Mouse (Mus musculus) cerebellum, postnatal 10 days (tissue): Measurements from ENCODE around the gene Gmeb2.

Experiments
- DNase-seq, 2 experiments: peaks; one replicate each; pipeline ENCODE4 v3.0.0; 2021; ENCODE audit warnings: mixed read lengths in 2 of 2

The Gmeb2 gene

GRCm38 (mm10) chr2:181273829-181274228, 14.0 kb downstream of the Gmeb2 start:
- no peak for DNase-seq

DNA sequence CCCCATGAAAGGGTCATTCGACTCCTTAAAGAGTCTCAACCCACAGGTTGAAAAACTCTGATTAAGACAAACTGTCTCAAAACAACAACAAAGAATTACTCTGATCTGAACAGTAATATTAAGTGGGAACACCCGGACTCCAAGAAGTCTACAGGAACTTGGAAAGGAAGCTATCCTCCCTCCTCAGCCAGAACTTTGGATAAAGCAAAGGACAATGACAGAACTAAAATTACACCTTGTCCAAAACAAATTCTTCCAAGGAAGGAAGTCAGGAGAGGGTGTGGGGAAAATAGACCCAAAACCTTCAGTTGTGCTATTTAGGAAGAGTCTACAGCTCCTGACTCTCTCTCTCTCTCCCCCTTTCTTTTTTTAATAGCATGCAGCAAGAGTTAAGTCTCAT, 15.7 kb downstream of the Gmeb2 start:
- no peak for DNase-seq

DNA sequence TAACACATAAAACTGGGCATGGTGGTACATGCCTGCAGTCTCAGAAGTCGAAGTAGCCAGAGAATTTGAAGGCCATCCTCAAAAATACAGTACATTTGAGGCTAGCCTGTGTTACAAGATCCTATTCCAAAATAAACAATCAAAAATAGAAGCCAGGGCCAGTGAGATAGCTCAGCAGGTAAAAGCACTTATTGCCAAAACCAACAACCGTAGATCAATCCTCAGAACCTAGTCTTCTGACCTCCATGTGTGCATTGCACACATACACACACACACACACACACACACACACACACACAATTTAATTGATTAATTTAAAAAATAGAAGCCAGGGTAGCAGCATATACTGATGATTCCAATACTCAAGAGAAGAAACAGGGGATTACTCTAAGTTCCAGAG, 21.0 kb downstream of the Gmeb2 start:
- no peak for DNase-seq

DNA sequence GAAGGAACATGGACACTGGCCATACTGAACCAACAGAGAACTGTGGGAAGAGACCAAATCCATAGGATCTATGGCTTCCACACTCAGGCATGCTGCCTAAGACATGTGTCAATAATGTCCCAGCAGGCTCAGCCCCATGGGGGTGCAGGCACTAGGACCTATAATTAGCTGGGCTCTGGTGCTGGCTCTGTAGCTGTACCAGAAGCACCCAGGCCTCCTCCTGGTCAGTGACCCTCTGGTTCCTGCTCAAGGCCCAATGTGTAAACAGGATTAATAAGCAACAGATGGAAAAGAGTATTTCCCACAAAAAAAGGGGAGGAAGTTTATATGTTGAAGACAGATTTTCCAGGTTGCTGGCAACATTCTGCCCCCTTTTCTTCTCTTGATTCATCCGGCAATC, 34.6 kb downstream of the Gmeb2 start:
- no peak for DNase-seq

- no peak for DNase-seq
Observed at GRCm38 (mm10) chr2:181251841-181252240, 36.0 kb downstream of the Gmeb2 start.

DNA sequence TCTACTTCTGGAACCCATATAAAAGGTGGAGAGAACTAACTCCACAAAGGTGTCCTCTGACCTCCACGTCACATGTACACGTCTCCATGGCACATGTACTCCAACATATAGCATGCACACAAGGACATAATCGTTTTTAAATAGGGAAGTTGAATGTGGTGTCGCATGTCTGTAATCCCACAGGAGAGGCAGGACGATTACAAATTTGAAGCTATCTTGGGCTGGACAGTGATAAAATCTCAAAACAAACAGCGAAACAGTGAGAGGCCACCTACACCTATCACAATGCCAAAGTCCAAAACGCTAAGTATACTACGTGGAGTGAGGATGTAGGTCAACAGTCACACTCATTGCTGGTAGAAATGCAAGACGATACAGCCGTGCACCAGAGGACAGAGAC, 38.6 kb downstream of the Gmeb2 start:
- DNase-seq = no peak

- DNase-seq = no peak
Observed at GRCm38 (mm10) chr2:181245031-181245430, 42.8 kb downstream of the Gmeb2 start.

DNA sequence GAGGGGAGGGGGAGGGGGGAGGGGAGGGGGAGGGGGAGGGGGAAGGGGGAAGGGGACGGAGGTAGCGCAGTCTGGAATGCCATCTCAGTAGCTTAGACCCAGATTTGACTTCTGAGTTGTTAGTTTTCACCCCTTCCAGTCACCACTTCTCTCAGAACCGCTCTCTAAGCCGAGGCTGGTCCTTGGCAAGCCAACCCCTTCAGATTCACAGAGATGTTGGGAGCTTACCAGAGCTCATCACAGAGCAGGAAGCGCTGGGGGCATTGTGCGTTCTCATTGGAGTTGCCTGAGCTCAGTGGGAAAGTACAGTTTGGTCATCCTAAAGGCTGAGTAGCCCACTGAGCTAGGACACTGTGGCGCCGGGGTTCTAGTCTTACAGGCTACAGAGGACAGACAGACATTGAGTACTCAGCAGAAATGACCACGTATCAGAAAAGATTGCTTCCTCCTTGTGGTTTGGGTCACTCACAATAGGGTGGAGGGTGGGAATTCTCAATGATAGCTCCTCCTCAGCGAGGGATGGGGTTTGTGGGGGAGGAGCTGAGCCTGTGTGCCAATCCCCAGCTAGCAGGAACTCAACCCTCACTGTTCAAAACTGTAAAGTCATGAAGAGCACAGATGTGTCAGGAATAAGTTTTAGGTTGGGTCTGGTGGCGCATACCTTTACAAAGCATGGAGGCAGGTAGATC, 44.0 kb downstream of the Gmeb2 start:
- DNase-seq = no peak

GRCm38 (mm10) chr2:181242314-181242665, 45.5 kb downstream of the Gmeb2 start:
- no peak for DNase-seq

DNA sequence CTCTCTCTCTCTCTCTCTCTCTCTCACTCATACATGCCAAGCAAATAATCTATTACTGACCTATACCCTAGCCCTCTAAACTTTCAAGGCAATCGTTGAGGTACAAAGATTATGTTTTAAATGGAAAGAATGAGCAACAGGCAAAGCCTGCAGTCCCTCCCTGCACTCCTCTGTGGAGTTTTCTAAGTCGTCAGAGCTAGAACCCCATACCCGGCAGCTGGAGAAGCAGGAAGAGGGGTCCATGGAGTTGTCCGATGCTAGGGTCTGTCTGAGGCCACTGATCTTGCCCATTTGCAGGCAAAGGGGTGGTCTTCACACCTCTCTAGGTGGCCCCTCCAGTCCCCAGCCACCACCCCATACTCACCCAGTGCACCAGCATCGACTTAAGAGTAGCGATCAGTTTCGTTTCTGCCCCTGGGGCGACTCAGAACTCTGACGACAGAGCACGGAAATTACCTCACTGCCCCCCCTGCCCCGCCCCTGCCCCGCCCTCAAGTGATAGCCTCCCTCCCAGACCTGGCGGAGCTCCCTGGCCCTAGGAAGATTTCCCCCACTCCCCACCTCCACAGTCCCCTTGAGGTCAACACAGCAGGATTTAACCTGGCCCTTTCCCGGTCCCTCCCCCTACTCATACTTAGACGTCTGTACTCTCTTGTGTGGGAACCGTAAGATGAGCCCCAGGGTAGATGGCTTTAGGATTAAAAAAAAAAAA, 46.1 kb downstream of the Gmeb2 start, which contains the start of gene Helz2:
Gene Helz2 (minus strand): TSS at position 426 of the 712 bp plus-strand sequence.
- no peak for DNase-seq

DNA sequence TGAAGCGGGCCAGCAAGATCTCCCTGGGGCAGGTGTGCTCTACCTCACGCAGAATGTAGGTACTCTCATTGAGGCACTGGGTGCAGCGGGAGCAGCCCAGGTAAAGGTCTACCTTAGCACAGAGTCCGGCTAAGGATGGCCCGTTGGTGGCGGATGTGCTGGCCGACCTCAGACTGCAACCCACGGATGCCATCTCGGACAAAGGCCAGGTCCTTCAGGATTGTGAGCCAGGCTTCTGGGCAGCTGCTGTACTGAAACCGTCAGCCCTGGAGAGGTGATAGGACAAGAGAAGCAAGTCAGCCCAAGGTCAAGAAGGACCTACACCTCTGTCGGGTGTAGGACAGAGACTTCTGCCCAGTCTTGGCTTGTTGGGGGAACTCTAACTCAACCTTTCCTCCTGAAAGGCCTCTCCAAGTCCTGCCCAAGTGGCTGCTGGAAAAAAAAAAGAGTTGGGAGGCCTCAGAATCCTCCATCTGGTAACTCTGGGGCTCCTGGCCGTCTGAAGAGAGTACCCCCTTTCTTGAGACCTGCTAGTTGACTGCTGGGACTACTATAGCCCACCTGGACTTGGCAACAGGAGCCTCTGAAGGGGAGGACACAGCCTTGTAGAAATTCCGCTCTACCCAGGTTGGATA, 46.9 kb downstream of the Gmeb2 start:
- DNase-seq = no peak

GRCm38 (mm10) chr2:181239261-181239660, 48.6 kb downstream of the Gmeb2 start:
- DNase-seq = no peak

GRCm38 (mm10) chr2:181238861-181239260, 49.0 kb downstream of the Gmeb2 start:
- no peak for DNase-seq

DNA sequence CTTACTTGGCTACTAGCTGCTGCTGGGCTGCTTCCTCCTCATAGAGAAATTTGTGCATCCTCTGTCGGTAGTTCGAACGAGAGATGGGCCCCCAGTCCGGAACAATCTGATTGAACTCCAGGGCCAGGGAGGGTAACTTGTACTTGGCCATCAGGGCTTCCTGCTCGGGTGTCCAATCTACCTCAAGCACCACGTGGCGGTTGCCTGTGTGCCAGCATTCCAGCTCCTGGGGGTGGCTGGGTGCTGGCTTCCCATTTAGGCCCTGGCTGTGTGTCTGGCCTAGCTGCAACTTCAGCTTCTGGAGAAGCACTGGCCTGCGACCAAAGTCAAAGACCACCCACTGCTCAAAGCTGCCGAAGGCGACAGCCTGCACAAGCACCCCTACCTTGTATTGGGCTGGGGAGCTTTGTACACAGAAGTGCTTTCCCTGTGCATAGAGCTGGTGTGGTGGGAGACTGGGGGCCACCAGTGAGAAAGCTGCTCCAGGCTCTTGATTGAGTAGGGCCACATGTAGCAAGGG, 49.7 kb downstream of the Gmeb2 start:
- peak; percentile 86 to 90 for DNase-seq

DNA sequence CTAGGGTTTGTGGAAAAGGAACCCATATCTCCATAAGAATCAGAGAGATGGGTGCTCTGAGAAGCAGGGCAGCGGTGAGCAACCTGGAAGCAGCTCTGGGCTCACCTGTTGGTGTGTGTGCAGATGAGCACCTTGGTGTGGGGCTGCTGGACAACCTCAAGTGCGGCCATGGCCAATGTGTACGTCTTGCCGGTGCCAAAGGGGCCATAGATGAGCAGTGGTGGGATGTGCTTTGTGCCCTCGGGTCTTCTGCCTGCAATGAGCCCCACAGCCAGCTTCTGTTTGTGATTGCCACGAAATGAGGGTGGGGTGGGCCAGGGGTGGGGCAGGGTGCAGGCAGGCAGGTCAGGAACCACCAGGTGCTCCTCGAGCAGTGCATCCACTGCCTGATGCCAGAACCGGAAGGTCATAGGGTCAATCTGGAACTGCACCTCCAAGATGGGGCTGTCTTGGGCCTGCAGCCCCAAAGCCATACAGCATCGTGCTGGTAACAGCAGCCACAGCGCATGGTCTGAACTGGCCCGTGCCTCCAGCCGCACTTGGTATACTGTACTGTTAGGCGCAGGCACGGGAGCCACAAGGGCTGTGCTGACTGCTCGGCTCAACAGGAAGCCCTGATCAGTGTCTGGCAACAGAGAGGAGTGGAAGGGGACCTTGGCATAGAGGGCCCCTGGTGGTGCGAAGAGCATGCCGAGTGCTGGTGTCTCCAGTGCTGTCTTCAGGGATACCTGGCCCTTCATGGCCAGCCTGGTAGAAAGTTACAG, 50.4 kb downstream of the Gmeb2 start:
- no peak for DNase-seq

GRCm38 (mm10) chr2:181235681-181236566, 51.9 kb downstream of the Gmeb2 start:
- DNase-seq = no peak

- no peak for DNase-seq
Observed at GRCm38 (mm10) chr2:181234680-181235079, 53.2 kb downstream of the Gmeb2 start.

GRCm38 (mm10) chr2:181233443-181233842, 54.4 kb downstream of the Gmeb2 start:
- DNase-seq = peak in 1 of 2 experiments; percentile 30

DNA sequence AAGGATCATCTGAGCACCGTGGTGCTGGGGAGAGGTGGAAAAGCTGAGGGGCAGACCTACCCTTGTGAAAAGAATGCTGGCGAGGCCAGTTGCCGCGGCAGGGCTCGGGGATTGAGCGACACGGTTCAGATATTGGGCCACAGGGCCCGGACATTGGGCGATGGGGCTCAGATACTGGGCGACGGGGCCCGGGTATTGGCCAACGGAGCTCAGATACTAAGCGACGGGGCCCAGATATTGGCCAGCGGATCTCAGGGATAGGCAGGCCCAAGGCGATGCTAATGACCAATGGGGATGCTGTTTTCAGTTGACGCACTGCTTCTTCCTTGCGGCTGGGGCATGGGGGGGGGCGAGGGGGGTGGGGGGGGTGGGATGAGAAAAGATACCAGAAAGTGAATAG, 56.7 kb downstream of the Gmeb2 start:
- peak; percentile 47 to 54 for DNase-seq

DNA sequence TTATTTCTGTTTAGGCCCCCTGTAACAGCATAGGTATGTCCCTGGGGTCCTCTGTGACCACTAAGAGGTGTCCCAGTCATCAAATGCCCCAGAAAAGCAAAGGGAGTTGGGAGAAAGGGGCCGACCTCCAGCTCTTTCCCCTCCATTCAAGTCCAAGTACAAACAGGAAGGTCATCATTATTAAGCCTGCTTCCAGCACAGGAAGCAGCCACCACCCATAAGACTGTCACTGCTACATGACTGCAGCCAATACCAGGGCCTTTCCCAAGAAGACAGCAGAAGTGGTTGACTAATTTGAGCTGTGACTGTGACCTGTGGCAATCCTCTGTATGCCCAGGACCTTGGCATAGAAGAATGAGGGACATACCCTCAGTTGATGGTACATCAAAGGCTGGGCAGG, 59.5 kb downstream of the Gmeb2 start:
- DNase-seq = no peak

GRCm38 (mm10) chr2:181227122-181227521, 60.7 kb downstream of the Gmeb2 start:
- DNase-seq = no peak

DNA sequence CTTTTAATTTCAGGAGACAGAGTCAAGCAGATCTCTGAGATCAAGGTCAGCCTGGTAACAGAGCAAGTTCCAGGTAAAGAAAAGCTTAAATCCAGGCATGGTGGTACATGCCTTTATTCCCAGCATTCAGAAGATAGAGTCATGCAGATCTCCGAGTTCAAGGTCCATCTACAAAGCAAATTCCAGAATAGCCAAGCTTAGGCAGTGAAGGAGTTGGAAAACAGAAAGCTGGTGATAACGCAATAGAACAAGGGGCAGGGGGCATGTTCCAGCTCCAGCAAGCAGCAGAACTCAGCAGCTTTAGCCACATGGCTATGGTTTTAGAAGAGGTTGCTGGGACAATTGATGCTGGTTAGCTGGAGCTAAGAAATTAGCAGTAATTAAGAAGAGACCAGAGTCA, 62.8 kb downstream of the Gmeb2 start:
- no peak for DNase-seq
